Mouse (Mus musculus): ENCODE data around the gene Tie1.

Tie1 gene

DNA sequence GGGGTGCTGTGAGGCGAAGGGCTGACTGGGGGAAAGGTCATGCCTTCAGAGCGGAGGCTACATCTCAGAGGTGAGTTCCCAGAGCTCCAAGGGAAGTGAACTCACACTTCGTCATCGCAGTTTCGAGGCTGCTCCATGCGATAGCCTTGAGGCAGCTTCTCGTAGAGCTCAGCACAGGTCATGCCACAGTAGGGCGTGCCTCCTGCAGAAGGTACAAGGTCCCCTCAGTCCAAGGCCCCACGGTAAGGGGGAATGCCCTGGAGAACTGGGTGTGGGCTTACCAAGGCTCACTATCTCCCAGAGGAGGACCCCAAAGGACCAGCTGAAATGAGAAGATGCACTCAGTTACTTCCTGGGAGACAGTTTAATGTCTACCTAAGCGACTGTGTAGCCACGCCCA lies 17.2 kb downstream of the Tie1 start:
- DNase-seq, result no peak

DNA sequence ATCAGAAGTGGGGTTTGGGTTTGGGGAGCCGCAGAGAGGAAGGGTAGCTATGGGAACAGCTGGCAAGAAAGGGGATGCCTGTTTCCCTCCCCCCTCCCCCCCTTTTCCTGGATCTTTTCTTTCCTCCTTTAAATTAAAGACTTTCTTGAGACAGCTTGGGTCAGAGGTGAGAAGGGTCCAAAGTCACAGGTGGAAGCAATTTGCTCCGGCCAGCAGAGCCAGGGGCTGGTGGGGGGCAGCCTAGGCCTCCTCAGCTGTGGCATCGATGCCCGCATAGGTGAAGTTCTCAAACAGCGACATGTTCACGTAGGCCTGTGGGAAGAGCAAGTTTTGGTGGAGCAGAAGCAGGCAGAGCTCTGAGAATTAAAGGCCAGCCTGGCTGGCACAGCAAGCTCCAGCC lies 18.6 kb downstream of the Tie1 start:
- DNase-seq, result no peak

GRCm38 (mm10) chr4:118465697-118466163 lies 24.1 kb downstream of the Tie1 start:
- no peak for DNase-seq

DNA sequence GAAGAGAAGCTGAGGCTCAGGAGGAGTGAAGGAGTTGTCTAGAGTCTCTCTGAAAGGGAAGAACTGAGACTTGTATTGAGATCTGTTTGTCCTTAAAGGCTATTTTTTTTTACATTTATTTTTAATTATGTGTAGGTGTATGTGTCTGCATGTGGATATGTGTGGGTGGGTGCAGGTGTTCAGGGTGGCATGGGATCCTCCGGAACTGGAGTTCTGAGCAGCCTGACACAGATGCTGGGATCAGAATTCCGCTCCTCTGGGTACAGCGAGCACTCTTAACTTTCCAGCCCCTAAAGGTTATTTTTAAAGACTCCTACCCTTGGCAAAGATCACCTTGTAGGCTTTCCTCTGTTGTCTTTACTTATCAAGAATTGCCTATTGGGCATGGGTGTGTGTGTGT lies 24.9 kb downstream of the Tie1 start:
- DNase-seq, result no peak

DNA sequence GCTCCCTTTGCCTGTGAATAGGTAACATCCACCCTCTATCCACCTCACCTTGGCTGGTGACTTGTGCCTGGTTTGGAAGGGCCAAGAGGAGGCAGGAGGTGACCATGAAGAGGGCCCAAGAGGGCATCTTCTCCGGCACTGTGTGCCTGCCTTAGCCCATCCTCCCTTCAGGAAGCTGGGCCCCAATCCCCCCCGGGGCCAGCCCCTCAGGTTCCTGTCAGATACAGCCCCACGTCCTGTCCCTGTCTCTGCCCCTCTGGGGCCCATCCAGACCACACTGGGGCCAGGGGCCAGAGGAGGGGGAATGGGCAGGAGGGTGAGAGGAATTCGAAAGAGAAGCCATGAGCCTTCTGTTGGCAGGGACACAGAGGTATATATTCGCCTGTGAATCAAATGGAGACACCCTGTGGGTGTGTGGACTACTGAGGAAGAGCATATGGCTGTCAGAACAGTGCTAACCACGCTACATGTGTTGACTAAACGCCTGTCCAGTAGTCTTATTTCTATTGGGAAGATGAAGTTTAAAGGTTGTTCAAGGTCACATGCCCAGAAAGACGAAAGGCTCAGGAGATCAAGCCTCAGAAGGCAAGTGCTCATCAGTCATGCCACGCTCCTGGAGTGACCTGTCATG lies 32.4 kb downstream of the Tie1 start, which contains the start of gene Mpl:
Gene Mpl, minus strand, starts transcription at position 169 of the 631 bp plus-strand sequence.
- DNase-seq, result no peak

- no peak for DNase-seq
Measured at GRCm38 (mm10) chr4:118446415-118447153, 43.3 kb downstream of the Tie1 start.

DNA sequence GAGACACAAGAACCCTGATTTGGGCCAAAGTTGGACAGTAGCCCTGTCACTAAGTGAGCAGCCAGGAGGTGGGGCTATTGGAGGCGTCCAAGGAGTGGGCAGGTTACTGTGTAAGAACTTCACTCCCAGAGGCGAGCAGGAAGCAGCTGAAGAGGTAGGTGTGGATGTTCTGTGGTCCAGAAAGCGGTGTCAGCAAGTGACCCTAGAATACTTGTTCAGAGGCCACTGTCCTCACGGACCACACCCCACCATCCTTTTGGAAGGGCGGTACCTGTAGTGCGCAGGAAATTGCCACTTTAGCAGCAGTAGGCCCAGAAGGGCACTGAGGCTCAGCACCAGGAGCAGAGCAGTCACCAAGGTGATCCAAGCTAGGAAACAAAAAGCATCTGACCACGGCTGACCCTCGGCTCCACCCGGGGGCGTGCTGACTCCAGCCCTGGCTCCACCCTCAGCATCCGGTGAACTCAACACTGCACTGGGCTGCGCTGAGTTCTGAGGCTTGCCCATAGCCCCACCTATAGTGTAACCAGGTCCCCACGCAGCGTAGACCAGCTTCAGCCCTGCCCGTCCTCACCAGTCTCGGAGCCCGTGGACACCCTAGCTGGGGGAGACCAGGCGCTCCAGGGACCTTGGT lies 44.0 kb downstream of the Tie1 start:
- DNase-seq, result peak; percentile 42 to 44

- DNase-seq, result no peak
Measured at GRCm38 (mm10) chr4:118445088-118445487, 44.8 kb downstream of the Tie1 start.

GRCm38 (mm10) chr4:118437829-118438253 lies 52.0 kb downstream of the Tie1 start:
- peak; percentile 22 to 28 for DNase-seq

GRCm38 (mm10) chr4:118436820-118437603 lies 52.8 kb downstream of the Tie1 start, which contains the start of gene Cdc20:
Cdc20 (minus strand) TSS chr4:118437352.
- DNase-seq, result peak; percentile 91

GRCm38 (mm10) chr4:118432332-118432731 lies 57.5 kb downstream of the Tie1 start:
- DNase-seq, result no peak

DNA sequence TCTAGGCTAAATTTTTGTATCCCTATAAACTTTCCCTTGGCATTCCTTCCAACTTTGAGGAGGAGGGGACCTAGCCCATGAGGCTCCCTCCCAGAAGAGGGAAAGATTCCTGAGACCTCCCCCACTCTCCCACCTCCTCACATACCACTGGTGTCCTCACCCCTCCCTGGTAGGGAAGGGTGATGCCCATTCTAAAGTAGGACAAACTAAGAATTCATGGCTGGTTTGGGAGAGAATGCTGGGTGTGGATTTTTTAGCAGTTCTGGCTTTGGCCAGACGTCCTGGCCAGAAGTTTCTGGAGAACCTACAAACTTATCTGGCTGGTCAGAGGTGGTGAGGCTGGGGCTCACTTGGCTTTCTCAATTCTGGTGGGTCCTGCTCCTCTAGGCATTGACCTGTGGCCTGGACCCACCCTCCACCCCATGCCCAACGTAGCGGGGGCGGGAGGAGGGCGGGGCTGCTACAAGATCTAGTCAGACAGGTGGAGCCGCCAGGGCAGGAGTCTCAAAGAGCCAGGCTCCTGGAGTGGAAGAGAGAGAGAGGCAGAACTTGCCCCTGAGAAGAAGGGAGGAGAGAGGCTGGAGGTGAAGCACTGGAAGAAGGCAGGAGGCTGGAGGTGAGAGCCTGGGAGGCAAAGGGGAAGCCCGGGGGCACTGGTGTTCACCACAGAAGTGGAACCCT lies 60.5 kb downstream of the Tie1 start:
- no peak for DNase-seq

DNA sequence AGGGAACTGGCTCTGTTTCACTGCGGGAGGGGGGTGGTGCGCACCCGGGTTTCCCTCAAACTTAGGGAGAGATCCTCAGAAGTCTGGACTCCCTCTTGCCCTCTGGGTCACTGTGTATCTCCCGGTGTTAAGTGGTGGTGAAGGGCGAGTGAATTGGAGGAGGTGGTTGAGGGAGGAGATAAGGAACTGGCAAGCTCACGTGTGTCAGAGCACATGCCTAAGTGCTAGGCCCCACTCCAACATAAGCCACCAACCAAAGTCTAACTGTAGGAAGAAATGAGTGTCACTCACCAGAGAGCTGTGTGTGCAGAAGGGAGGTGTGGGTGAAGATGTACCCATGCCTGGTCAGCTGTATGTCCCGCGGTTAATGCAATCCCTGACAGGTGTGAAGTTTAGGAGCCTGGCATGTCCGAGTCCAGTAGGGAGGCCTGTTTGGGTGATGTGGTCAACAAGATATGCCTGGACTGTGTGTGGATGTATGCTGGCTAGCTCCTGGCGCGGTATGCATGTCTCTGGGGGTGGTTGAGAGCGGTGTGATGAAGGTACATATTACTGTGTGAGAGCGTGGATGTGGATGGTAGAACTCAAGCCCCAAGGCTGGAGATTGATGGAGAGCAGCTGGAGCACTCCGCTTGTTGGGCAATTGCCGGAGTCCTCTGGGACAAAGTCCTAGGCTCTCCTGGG lies 61.2 kb downstream of the Tie1 start:
- DNase-seq, result no peak

DNA sequence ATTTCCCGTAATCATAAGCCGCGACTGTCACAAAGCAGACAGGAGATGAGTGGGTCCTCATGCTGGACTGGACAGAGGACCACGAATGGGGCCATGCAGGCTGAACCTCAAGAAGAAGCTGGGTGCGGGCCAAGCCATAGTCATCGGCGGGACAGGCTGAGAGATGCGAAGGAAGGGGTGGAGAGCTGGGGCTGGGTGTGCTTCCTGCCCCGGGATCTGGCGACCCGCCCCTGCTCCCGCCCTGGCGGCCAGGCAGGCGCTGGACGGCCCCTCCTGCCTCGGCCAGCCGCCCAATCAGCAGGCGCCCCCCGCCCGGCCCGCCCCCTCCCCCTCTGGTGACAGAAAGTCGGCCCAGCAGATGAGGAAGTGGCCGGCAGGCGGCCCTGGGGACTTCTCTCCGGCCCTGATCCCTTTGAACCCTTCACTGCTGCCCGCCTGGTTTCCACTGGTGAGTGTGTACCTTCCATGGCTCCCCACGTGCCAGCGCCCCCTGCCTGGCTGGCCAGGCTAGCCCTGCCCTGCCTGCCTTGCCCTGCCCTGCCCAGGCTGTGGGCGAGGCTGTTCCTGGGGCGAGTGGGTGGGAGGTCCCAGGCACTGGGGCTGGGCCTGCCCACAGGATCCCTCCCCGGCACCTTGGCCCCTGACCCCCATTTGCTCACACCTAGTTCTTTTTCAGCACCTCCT lies 62.0 kb downstream of the Tie1 start, which contains the start of gene Elovl1:
Gene Elovl1, plus strand, starts transcription at position 326 of the 684 bp plus-strand sequence.
- peak; percentile 80 to 83 for DNase-seq

GRCm38 (mm10) chr4:118427415-118427767 lies 62.5 kb downstream of the Tie1 start:
- DNase-seq, result no peak

DNA sequence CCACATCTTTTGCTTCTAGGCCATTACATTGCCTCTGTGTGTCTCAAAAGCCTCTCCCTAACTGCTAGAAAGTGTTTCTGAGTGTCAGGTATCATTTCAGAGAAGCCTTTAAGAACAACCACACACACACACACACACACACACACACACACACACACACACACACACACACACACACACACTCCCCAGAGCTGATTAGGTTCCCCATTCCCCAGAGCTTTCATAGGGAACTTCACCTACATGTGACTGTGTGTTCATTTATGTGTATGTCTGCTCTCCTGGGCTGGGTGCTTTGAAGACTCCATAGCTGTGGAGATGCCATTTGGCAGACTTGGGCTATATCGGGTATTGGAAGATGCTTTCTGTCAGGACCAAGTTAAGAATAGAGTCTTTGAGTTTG lies 64.5 kb downstream of the Tie1 start:
- no peak for DNase-seq

DNA sequence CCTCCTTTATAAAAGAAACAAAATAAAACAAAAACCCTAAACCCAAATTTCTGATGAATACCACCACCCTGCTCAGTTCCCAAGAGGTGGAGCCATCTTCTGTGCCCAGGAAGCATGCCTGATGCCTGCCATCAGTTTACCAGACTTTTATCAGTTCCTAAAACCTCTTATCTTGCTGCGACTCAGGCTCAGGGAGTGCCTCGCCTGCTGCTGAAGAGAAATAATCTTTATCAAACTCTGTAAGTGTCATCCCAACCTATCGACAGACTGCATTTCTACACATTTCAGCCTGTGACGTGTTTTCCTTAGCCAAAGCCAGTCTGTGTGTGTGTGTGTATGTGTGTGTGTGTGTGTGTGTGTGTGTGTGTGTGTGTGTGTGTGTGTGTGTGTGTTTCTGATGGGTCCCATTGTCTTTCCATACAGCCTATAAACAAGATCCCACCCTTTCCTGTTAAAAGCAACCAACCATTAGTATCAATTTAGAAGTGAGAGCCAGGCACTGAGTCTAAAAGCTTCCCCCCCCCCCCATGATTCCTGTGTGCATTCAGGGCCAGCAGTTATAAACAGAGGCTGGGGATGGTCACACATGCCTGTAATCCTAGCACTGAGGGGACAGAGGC lies 65.2 kb downstream of the Tie1 start:
- no peak for DNase-seq

GRCm38 (mm10) chr4:118421384-118421783 lies 68.5 kb downstream of the Tie1 start:
- DNase-seq, result no peak

Measured in cerebellum, postnatal 14 days (tissue).